Mouse (Mus musculus): ENCODE results near the gene Gin1. TPM values are rescaled to one million over a fixed set of nuclear protein-coding genes. Genes with fewer than 3 reads are reported as not detected.
"Not testable (repeated sequence)": the region's sequence is repeated elsewhere in the genome, so short reads cannot be mapped to it uniquely, and the experiment has no call there.

Gin1 gene
- total RNA-seq (2021) (10 to 100 TPM in 1 of 2 experiments, 1 to 10 TPM in 1; 10.0 to 11.3 TPM), polyA plus RNA-seq (2012; rRNA removed) (0.38 and 0.87 TPM in 2 replicates)
- long read RNA-seq, transcript Gin1-203 (8 exons, 2,046 nt), result major isoform, 10 of 14 reads
- long read RNA-seq, partial matches to known transcripts, result 0 of 14 reads
- long read RNA-seq, other reads (novel, unspliced or antisense), result 1 of 14 reads

GRCm38 (mm10) chr1:97769904-97770753, at the start of gene Gin1, which contains the start of gene Ppip5k2:
Gene Gin1, plus strand, starts transcription at chr1:97770172.
Gene Ppip5k2, minus strand, starts transcription at chr1:97770411.
- peak; percentile 96 for DNase-seq

GRCm38 (mm10) chr1:97726730-97727129, 43.2 kb upstream of the Gin1 start:
- DNase-seq, result no peak

DNA sequence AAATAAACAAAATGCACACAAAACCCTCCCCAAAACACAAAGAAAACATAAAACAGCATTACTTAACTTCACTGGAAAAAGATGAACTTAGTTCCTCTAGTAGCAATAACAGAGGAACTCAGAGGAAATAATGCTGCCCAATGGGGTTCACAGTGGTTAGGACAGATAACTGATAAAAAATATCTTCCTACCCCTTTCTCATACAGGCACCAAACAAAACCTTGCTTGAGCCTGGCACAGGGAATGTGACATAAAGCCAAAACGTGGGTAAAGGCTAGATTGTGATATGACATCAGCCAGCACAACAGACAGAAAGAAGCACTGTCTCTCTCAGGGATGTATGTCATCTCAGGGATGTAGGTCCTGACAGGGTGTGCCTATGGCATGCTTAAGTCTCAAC, 40.6 kb upstream of the Gin1 start:
- DNase-seq, result no peak

DNA sequence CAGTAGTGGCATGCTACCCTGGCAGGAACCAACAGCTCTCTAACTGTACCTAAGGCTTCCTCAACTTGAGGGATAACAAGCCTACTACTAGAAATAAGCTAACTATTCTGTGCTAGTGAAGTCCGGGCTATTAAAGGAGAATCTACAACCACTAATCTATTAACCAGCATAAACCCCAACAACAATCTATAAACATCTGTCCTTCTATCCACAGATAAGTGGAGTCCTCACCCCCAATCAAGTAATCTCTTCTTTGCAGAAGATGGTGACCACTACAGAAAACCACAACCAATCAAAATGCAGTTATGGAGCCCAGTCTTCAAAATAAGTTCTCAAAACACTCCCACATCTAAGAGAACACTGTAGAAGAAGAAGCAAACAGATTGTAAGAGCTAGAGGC, 26.9 kb upstream of the Gin1 start:
- no peak for DNase-seq

DNA sequence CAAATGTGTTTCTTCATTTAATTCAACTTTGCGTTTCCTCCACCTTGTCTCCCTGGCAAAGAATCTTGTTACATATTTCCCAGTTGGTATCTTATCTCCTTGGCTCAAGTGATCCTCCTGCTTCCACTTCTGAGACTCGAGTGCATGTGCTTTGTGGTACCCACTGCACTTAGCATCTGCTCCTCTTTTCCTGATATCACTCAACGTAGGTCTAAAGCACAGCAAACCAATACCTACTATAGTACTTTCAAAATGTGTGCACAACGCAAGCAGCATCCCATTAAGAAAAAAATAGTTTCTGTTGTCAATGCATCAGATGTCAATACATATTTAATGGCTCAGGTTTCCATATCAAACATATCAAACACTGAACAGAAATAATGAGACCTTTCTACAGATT, 24.3 kb upstream of the Gin1 start:
- DNase-seq, result no peak

DNA sequence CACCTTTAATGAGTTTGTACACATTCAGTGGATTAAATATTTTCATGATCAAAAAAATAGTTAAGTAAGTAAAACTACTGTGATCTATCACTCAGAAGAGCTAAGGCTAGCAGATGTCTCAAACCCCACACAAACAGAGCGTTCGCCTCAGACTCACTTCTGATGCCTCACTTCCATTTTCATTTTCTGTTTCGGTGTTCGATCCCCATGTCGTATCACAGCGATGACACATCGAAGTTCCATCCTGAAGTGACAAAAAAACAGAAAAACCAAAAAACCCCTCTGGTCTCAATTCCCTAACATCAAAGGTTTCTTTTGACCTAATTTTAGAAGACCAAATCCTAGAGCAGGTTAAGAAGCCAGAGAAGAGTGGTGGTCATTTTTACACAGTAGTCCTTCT, 23.7 kb upstream of the Gin1 start:
- no peak for DNase-seq

DNA sequence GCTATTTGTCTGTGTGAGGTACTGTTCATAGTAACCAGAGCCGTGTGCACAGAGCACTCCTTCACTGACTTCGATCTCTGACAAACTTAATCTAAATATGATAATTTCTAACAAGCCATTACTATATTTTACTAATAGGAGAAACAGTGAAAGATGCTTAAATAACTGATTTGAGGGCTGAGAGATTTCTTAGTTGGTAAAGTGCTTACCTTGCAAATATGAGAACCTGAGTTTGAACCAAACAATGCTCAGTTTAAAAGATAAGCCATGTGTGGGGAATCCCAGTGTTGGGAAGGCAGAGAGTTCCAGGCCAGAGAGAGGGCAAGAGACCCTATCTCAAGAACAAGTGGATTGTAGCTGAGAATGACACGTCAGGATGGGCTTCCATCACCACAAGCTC, 21.8 kb upstream of the Gin1 start:
- no peak for DNase-seq

- no peak for DNase-seq
These were observed 16.8 kb upstream of the Gin1 start for GRCm38 (mm10) chr1:97753216-97753615.

DNA sequence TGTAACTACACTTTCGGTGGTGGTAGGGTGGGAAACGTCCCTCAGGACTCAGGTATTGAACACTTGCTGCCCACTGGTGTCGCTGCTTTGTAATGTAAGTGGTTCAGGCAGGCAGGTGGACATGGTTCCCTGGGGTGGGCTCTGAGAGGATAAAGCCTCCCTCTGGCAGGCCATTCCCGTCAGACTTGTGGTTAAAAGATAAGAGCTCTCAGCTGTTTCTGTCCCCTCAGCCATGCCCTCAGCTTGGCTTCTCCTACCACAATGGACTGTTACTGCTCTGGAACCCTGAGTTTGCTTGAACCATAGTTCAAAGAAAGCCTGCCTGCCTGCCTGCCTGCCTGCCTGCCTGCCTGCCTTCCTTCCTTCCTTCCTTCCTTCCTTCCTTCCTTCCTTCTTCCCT, 15.6 kb upstream of the Gin1 start:
- no peak for DNase-seq

DNA sequence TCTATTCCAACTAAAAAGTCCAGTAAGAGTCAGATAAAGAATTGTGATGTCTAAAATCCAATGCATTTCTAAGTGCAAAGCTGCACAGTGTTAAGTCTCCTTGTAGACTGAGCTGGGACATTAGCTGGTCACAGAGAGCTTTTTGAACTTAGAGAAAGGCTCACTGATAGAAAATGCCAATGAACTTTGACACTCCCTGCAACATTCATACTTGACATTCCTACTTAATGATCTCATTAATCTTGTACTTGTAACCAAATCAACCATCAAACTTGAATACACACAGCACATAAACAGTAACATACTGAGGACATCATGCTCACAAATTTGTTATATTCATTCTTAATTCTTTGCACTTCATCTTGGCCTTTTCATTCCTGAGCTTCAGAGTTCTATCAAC, 10.1 kb upstream of the Gin1 start:
- DNase-seq, result no peak

GRCm38 (mm10) chr1:97760598-97760997, 9.4 kb upstream of the Gin1 start:
- no peak for DNase-seq

DNA sequence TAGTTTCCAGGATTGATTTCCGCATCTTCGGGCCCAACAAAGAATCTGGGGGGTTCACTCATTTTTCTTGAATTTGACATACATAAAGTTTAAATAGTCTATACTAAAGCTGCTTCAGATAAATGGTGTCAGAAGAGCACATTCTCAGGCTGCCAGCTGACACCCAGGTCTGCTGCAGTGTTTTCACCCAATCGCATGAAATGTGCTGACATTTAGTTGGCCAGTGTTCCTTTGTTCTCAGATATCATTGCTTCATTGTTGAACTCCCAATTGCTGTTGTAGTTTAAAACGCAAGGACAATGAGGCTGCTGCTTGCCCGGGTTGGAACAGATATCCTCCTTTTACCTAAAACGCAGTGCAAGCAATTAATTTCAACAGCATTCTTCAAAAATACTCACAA, 8.5 kb upstream of the Gin1 start:
- no peak for DNase-seq

DNA sequence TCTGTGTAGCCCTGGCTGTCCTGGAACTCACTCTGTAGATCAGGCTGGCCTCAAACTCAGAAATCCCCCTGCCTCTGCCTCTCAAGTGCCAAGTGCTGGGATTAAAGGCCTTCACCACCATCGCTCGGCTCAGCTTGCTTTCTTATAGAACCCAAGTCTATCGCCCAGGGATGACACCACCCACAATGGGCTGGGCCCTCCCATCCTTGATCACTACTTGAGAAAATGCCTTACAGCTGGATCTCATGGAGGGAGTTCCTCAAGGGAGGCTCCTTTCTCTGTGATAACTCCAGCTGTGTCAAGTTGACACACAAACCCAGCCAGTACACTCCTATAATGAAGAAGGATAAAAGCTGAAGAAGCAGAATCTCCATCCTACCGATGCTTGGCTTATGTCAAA, 4.3 kb upstream of the Gin1 start:
- DNase-seq, result not testable (repeated sequence)

GRCm38 (mm10) chr1:97768089-97768488, 1.9 kb upstream of the Gin1 start:
- DNase-seq, result no peak

- DNase-seq, result no peak
These were observed 1.1 kb upstream of the Gin1 start for GRCm38 (mm10) chr1:97768906-97769293.

DNA sequence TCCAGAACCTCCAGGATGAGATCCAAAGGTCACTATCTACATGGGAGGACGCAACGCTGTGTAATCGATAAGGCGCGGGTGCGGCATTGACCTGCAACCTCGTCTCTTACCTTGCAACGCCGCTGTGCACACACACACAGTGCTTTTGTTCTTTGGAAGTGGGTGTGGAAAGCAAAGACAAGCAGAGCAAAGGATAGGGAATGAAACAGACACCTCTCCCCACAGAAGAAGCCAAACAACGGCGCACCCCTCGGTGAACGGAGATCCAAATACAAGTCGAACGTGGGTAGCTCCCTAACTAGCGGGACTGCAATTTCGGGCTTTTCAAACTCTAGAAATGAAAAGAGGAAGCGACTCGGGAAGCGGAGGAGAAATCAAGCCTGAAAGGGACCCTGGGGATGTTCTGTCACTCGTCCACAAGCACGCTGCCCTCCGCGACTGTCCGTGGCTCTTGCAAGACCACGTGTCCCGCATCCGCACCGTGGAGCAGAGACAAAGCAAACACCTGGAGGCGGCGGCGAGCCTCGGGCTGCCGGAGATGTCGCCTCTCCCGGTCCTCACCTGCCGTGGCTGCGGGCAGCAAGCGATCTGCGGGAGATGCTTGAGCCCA, 573 bp upstream of the Gin1 start:
- peak; percentile 54 for DNase-seq

DNA sequence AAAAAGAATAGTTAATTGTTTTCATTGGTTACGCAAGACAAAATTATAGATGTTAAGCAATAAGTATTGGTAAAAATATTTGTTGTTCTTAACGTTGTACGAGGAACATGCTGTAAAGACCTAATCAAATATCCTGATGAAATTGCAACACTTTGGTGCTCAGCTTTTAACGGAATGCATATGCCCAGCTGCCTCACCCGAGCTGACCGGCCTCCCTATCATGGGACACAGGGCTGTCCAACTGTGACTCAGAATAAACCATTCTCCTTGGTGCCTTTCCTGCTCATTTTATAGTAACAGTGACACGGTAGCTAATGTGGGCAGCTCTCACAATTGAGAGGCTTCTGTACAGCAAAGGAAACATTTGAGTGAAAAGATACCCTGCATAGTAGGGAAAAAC, 1.1 kb downstream of the Gin1 start:
- peak; percentile 18 for DNase-seq

DNA sequence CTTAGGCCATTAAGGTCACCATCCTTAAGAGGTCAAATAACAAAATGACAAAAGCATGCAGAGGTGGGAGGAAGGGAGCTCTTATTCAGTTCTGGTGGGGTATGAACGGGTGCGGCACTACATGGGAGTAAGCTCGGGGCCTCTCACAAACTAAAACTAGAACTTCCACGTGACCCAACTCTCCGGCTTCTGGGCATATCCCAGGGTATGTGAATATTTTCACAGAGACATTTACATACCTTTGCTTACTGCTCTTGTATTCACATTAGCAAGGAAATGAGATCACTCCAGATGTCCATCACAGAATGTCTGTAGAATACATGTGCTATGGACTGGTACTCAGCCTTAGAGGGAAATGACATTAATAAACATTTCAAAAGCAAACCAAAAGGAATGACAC, 1.8 kb downstream of the Gin1 start:
- DNase-seq, result no peak

DNA sequence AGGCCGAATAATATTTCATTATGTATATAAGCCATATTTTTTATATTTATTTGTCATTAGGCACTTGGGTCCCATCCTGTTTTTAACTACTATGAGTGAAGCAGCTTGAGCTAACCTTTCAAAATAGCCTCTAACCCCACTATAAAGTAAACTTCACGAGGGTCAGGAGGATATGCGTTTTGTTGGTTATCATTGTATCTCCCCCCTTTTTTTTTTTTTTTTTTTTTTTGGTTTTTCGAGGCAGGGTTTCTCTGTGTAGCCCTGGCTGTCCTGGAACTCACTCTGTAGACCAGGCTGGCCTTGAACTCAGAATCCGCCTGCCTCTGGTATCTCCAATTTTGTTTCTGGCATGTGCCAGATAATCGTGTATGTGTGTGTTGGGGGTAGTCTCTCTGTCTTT, 3.4 kb downstream of the Gin1 start:
- DNase-seq, result no peak

DNA sequence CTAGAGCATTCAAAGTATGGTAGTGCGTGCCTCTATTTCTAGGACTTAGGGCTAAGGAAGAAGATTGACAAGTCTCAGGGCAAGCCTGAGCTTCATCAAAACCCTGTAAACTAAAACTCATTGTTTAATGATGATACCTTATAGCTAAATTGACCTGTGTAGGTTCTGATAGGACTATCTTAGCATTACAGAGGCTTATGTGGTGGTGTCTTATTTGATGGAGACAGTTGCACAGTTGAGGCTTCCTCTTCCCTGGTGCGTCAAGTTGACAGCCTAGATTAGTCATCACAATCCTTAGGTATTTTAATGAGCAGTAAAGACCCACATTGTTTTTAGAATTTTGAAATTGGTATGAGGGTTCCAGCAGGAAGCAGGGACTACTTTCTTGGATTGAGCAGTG, 4.0 kb downstream of the Gin1 start:
- DNase-seq, result no peak

- DNase-seq, result no peak
These were observed 11.7 kb downstream of the Gin1 start for GRCm38 (mm10) chr1:97781674-97782073.

DNA sequence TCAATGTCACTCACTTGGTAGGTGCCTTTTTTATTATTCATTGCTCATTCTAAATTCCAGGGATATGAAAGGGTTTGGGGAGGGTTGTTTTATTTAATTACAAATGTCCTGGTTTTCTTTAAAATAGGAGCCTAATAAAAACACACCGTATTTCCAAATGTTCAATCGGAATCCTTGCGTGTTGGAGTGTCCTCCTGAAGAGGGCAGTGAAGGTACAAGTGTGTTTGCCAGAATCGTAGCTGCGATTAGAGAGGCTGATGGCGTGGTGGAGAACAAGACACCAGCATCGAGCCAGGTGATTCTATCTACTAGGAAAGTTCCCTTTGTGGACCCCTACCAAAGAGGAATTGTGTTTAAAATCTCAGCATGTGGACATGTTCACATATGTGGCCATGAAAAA, 15.0 kb downstream of the Gin1 start:
- no peak for DNase-seq

DNA sequence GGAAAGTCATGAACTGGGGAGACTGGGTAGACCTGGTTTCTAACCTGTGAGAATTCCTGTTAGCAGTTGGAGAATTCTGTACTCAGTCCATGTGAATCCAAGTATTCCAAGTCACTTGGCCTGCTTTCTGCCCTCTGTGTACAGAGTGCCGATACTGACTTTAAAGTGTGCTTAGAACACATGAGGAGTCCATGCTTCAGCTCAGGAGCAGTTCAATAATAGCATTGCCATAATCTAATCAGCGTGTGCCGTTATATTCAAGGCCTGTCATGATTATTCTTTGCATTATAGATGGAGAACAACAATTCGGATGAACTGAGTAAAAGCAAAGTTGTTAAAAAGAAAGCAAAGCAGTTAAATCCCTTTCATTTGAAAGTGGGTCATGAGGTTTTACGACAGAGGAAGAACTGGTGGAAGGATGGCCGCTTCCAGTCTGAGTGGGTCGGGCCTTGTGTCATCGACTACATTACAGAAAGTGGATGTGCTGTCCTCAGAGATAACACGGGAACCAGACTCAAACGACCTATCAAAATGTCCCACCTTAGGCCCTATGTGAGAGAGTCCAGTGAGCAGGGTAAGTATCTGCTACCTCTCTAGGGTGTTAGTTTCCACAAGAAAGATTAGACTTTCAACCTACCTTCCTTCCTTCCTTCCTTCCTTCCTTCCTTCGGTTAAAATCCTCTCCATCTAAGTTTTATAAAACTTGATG, 15.9 kb downstream of the Gin1 start:
- DNase-seq, result no peak
